Mouse (Mus musculus): ENCODE data around the gene Hes2.

The Hes2 gene

GRCm38 (mm10) chr4:152158585-152159284 lies at the start of gene Hes2:
Hes2 (plus strand) TSS chr4:152158867.
- peak; percentile 46 for DNase-seq (ENCODE audit: low read depth, low spot score)

GRCm38 (mm10) chr4:152109509-152109908 lies 49.2 kb upstream of the Hes2 start:
- no peak for DNase-seq (ENCODE audit: low read depth, low spot score)

GRCm38 (mm10) chr4:152110689-152111088 lies 48.0 kb upstream of the Hes2 start:
- no peak for DNase-seq (ENCODE audit: low read depth, low spot score)

DNA sequence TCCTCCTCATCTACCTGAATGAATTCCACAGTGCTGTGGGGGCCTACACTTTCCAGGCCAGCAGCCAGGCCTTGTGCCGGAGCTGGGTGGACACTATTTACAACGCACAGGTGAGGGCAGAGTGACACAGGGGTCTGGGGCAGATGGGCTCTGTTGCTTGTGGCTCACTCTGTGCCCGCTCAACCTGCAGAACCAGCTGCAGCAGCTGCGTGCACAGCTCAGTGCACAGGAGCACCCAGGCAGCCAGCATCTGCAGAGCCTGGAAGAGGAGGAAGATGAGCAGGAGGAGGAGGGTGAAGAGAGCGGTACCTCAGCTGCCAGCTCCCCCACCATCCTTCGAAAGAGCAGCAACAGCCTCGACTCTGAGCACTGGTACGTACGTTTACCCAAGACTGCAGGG lies 46.3 kb upstream of the Hes2 start:
- no peak for DNase-seq (ENCODE audit: low read depth, low spot score)

GRCm38 (mm10) chr4:152114080-152114479 lies 44.6 kb upstream of the Hes2 start:
- DNase-seq (ENCODE audit: low read depth, low spot score): no peak

GRCm38 (mm10) chr4:152115921-152116612 lies 42.6 kb upstream of the Hes2 start, which contains the start of gene Tnfrsf25:
Tnfrsf25 (plus strand) TSS chr4:152115934.
- DNase-seq (ENCODE audit: low read depth, low spot score): peak; percentile 68

- no peak for DNase-seq (ENCODE audit: low read depth, low spot score)
These were observed 41.1 kb upstream of the Hes2 start for GRCm38 (mm10) chr4:152117538-152117937.

- DNase-seq (ENCODE audit: low read depth, low spot score): peak; percentile 62
These were observed 39.0 kb upstream of the Hes2 start for GRCm38 (mm10) chr4:152119396-152120292.

- DNase-seq (ENCODE audit: low read depth, low spot score): peak; percentile 92
These were observed 38.1 kb upstream of the Hes2 start for GRCm38 (mm10) chr4:152120311-152121182.

DNA sequence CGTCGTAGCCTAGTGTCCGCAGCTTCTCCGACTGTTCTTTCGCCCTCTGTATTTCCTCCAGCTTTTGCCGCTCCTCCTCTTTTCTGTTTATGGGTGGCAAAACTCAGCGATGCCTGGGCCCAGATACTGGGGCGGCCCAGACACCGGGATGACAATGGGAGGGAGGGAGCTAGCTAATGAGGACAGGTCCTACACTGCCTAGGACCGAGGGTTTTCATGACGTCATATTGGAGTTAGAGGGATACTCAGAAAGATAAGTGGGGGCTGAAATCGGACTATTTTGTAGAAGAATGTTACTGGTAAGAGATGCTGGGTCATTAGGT lies 37.5 kb upstream of the Hes2 start:
- DNase-seq (ENCODE audit: low read depth, low spot score): no peak

- DNase-seq (ENCODE audit: low read depth, low spot score): peak; percentile 60
These were observed 34.2 kb upstream of the Hes2 start for GRCm38 (mm10) chr4:152124361-152124961.

DNA sequence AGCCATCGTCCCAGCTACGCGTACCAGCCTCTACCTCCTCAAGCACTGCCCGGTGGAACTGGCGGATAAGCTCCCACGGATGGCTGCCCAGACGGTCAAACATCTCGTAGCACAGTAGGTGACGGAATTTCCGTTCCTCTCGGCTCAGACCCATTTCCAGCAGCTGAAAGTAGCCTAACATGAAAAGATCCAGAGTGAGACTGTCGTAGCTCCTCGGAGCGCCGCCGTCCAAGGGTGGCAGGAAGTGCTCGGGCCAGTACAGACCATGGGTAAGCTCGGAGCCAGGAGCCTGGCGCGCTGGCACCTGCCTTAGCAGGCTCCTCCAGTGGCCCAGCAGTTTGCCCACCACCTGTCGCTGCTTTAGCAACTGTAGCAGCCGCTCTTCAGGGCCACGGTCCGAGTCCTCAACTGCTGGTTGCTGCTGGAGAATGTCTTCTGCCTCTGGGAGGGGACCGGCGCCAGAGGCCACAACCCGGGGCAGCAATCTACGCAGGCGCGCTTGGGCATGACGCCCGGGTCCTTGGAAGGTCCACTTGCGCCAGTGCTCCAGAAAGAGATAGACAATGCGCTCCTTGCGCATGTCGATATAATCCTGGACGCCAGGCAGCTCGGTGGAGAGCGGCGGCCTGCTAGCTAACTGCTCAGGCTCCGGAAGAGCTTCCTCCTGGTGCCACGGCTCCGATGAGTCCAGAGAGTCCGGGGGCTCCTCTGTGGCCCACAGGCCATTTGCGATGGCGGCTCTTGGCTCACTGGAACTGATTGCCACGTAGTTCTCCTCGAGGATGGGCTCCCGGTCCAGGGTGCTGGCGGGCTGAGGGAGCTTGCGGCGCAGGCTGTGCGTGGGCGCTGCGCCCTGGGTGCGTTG lies 33.3 kb upstream of the Hes2 start:
- peak; percentile 62 for DNase-seq (ENCODE audit: low read depth, low spot score)

GRCm38 (mm10) chr4:152126026-152126920 lies 32.4 kb upstream of the Hes2 start:
- DNase-seq (ENCODE audit: low read depth, low spot score): no peak

DNA sequence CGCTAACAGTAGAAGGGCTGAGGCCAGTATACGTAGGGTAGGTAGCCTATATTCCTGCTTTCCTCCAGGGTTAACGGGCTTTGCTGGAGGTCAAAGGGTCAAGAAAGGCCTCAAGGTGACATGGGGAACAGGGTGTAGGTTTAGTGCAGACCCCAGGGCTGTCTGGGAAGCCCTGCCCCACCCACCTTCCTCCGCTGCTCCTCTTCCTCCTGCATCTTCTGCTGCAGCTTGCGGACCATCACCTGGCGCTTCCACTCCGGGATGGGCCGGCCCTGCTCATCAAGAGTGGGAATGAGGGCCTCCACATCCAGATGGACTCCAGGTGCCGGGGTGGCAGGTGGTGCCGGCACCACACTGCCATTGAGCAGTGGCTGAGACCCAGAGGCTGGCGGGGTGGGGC lies 30.8 kb upstream of the Hes2 start:
- no peak for DNase-seq (ENCODE audit: low read depth, low spot score)

DNA sequence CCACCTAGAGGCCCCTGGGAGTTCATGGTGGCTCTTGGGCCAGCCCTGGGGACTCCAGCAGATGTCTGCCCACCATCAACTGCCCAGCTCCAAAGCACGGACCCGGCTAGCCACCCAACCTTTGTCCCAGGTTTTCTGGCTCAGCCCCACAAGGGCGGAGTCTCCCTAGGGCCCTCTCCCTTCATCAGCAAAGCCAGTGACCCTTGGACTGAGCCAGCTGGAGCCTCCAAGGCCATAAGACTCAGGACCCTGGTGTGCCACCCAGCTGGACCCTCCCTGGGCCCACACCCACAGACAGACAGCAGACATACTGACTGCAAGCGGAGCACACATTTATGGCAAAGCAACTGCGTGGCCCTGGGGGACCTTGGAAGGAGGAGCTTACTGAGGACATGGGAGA lies 29.9 kb upstream of the Hes2 start:
- DNase-seq (ENCODE audit: low read depth, low spot score): no peak

DNA sequence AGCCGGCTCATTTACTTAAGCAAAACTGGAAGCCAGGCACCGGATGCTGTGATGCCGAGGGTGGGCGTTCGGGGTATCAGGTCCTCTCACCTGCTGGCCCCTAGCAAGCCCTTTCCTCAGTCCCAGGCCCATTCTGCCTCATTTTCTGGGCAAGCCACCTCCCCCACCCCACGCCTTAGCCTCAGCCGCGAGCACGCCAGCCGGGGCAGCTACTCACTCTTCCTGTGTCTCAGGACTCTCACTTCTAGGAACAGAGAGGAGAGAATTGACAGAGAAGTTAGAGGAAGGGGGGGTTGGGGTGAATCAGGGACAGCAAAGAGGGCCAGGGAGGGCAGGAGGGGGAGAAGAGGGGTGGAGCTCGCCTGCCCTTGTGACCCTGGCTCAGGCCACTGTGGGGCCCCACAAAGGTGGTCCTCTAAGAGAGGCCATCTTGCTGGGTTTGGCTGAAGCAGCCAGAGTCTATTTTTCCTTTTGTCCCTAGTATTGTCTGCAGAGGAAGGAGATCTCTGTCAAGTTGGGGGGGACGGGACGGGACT lies 29.2 kb upstream of the Hes2 start:
- no peak for DNase-seq (ENCODE audit: low read depth, low spot score)

GRCm38 (mm10) chr4:152130771-152131653 lies 27.7 kb upstream of the Hes2 start:
- peak; percentile 67 for DNase-seq (ENCODE audit: low read depth, low spot score)
